Mouse (Mus musculus): ENCODE data around the gene Fam189a1. TPM values are rescaled to one million over a fixed set of nuclear protein-coding genes. Genes with fewer than 3 reads are reported as not detected.
A peak's percentile ranks its signal among the peaks of the same experiment; 100 is the strongest.

The Fam189a1 gene
- polyA plus RNA-seq, 1 experiment from 2014 or later, result 13.1 TPM

GRCm38 (mm10) chr7:65153846-65154245 is 2.5 kb downstream of the Fam189a1 start:
- no peak overlapping the region for H3K4me3 ChIP-seq (ENCODE audit: low read depth, low read length)
- no peak overlapping the region for H3K9ac ChIP-seq (replicated peaks; ENCODE audit: low read depth, low read length)
- H3K27ac ChIP-seq (ENCODE audit: low read depth, low read length), result no peak overlapping the region
- no peak for ATAC-seq (ENCODE audit: low read depth)
- H3K9me3 ChIP-seq (ENCODE audit: control insufficient read depth, low read length), result no peaks in the 10 kb centered on the region
- H3K4me2 ChIP-seq (ENCODE audit: low read depth, low read length), result no peak overlapping the region
- no peaks in the 10 kb centered on the region; the same call in 1 of the 2 replicates for H3K4me1 ChIP-seq (ENCODE audit: control insufficient read depth, insufficient read depth, low read length)
- H3K36me3 ChIP-seq (ENCODE audit: control insufficient read depth, insufficient read depth, low read length), result no peaks in the 10 kb centered on the region
- 75% methylated on average over 7 of the region's 7 CpGs for WGBS
- no peaks in the 10 kb centered on the region for H3K27me3 ChIP-seq (ENCODE audit: control insufficient read depth, insufficient read depth, low read length)

GRCm38 (mm10) chr7:65151526-65151925 is 4.8 kb downstream of the Fam189a1 start:
- no peaks in the 10 kb centered on the region for H3K36me3 ChIP-seq (ENCODE audit: control insufficient read depth, insufficient read depth, low read length)
- WGBS, result 97% methylated on average over 7 of the region's 7 CpGs
- ATAC-seq (ENCODE audit: low read depth), result no peak
- no peak overlapping the region for H3K4me2 ChIP-seq (ENCODE audit: low read depth, low read length)
- H3K4me1 ChIP-seq (ENCODE audit: control insufficient read depth, insufficient read depth, low read length), result no peaks in the 10 kb centered on the region
- no peaks in the 10 kb centered on the region for H3K27me3 ChIP-seq (ENCODE audit: control insufficient read depth, insufficient read depth, low read length)
- no peak overlapping the region for H3K4me3 ChIP-seq (ENCODE audit: low read depth, low read length)
- no peaks in the 10 kb centered on the region for H3K9me3 ChIP-seq (ENCODE audit: control insufficient read depth, low read length)
- no peak overlapping the region for H3K9ac ChIP-seq (replicated peaks; ENCODE audit: low read depth, low read length)
- H3K27ac ChIP-seq (ENCODE audit: low read depth, low read length), result no peak overlapping the region

- no peak overlapping the region for H3K27ac ChIP-seq (ENCODE audit: low read depth, low read length)
- H3K9me3 ChIP-seq (ENCODE audit: control insufficient read depth, low read length), result no peaks in the 10 kb centered on the region
- no peak overlapping the region for H3K9ac ChIP-seq (replicated peaks; ENCODE audit: low read depth, low read length)
- no peaks in the 10 kb centered on the region for H3K36me3 ChIP-seq (ENCODE audit: control insufficient read depth, insufficient read depth, low read length)
- no peak overlapping the region for H3K4me3 ChIP-seq (ENCODE audit: low read depth, low read length)
- H3K27me3 ChIP-seq (ENCODE audit: control insufficient read depth, insufficient read depth, low read length), result no peaks in the 10 kb centered on the region
- no peaks in the 10 kb centered on the region for H3K4me1 ChIP-seq (ENCODE audit: control insufficient read depth, insufficient read depth, low read length)
- WGBS, result 93% methylated on average over 9 of the region's 9 CpGs
- H3K4me2 ChIP-seq (ENCODE audit: low read depth, low read length), result no peak overlapping the region
- no peak for ATAC-seq (ENCODE audit: low read depth)
Measured at GRCm38 (mm10) chr7:65149040-65149439, 7.3 kb downstream of the Fam189a1 start.

- no peak overlapping the region for H3K9ac ChIP-seq (replicated peaks; ENCODE audit: low read depth, low read length)
- H3K4me1 ChIP-seq (ENCODE audit: control insufficient read depth, insufficient read depth, low read length), result no peaks in the 10 kb centered on the region
- no peak for ATAC-seq (ENCODE audit: low read depth)
- H3K4me3 ChIP-seq (ENCODE audit: low read depth, low read length), result no peak overlapping the region
- no peak overlapping the region for H3K27ac ChIP-seq (ENCODE audit: low read depth, low read length)
- WGBS, result 49% methylated on average over 6 of the region's 6 CpGs
- H3K36me3 ChIP-seq (ENCODE audit: control insufficient read depth, insufficient read depth, low read length), result no peaks in the 10 kb centered on the region
- no peaks in the 10 kb centered on the region for H3K9me3 ChIP-seq (ENCODE audit: control insufficient read depth, low read length)
- H3K4me2 ChIP-seq (ENCODE audit: low read depth, low read length), result no peak overlapping the region
- no peaks in the 10 kb centered on the region for H3K27me3 ChIP-seq (ENCODE audit: control insufficient read depth, insufficient read depth, low read length)
Measured at GRCm38 (mm10) chr7:65144881-65145280, 11.5 kb downstream of the Fam189a1 start.

GRCm38 (mm10) chr7:65141907-65142698 is 14.3 kb downstream of the Fam189a1 start:
- ATAC-seq (ENCODE audit: low read depth), result peak; percentile 69; the same call in 1 of the 2 replicates
- WGBS, result 60% methylated on average over 6 of the region's 6 CpGs

GRCm38 (mm10) chr7:65140832-65141231 is 15.5 kb downstream of the Fam189a1 start:
- H3K4me2 ChIP-seq (ENCODE audit: low read depth, low read length), result no peak overlapping the region
- no peaks in the 10 kb centered on the region for H3K27me3 ChIP-seq (ENCODE audit: control insufficient read depth, insufficient read depth, low read length)
- no peak for ATAC-seq (ENCODE audit: low read depth)
- H3K4me1 ChIP-seq (ENCODE audit: control insufficient read depth, insufficient read depth, low read length), result no peaks in the 10 kb centered on the region
- H3K9ac ChIP-seq (replicated peaks; ENCODE audit: low read depth, low read length), result no peak overlapping the region
- no peaks in the 10 kb centered on the region for H3K9me3 ChIP-seq (ENCODE audit: control insufficient read depth, low read length)
- H3K36me3 ChIP-seq (ENCODE audit: control insufficient read depth, insufficient read depth, low read length), result no peaks in the 10 kb centered on the region
- WGBS, result 91% methylated on average over 5 of the region's 5 CpGs
- H3K27ac ChIP-seq (ENCODE audit: low read depth, low read length), result no peak overlapping the region
- no peak overlapping the region for H3K4me3 ChIP-seq (ENCODE audit: low read depth, low read length)

More at GRCm38 (mm10) chr7:65141907-65142698, 14.3 kb downstream of the Fam189a1 start:
- no peak overlapping the region for H3K9ac ChIP-seq (replicated peaks; ENCODE audit: low read depth, low read length)
- no peaks in the 10 kb centered on the region for H3K36me3 ChIP-seq (ENCODE audit: control insufficient read depth, insufficient read depth, low read length)
- no peak overlapping the region for H3K4me3 ChIP-seq (ENCODE audit: low read depth, low read length)
- H3K4me1 ChIP-seq (ENCODE audit: control insufficient read depth, insufficient read depth, low read length), result no peaks in the 10 kb centered on the region
- no peak overlapping the region for H3K27ac ChIP-seq (ENCODE audit: low read depth, low read length)
- no peak overlapping the region for H3K4me2 ChIP-seq (ENCODE audit: low read depth, low read length)
- H3K27me3 ChIP-seq (ENCODE audit: control insufficient read depth, insufficient read depth, low read length), result no peaks in the 10 kb centered on the region
- no peaks in the 10 kb centered on the region for H3K9me3 ChIP-seq (ENCODE audit: control insufficient read depth, low read length)

GRCm38 (mm10) chr7:65140099-65140498 is 16.3 kb downstream of the Fam189a1 start:
- Histone ChIP-seq H3K9me3 (ENCODE audit: control insufficient read depth, low read length) (no peaks in the 10 kb centered on the region), H3K4me3 (ENCODE audit: low read depth, low read length) (no peak overlapping the region), H3K27ac (ENCODE audit: low read depth, low read length) (no peak overlapping the region), H3K4me2 (ENCODE audit: low read depth, low read length) (no peak overlapping the region), H3K36me3 (ENCODE audit: control insufficient read depth, insufficient read depth, low read length) (no peaks in the 10 kb centered on the region), H3K27me3 (ENCODE audit: control insufficient read depth, insufficient read depth, low read length) (no peaks in the 10 kb centered on the region), H3K4me1 (ENCODE audit: control insufficient read depth, insufficient read depth, low read length) (no peaks in the 10 kb centered on the region), H3K9ac (replicated peaks; ENCODE audit: low read depth, low read length) (no peak overlapping the region)
- 78% methylated on average over 5 of the region's 5 CpGs for WGBS
- ATAC-seq (ENCODE audit: low read depth), result no peak

- no peak overlapping the region for H3K4me3 ChIP-seq (ENCODE audit: low read depth, low read length)
- H3K9me3 ChIP-seq (ENCODE audit: control insufficient read depth, low read length), result no peaks in the 10 kb centered on the region
- 89% methylated on average over 3 of the region's 3 CpGs for WGBS
- no peak for ATAC-seq (ENCODE audit: low read depth)
- no peaks in the 10 kb centered on the region for H3K36me3 ChIP-seq (ENCODE audit: control insufficient read depth, insufficient read depth, low read length)
- no peaks in the 10 kb centered on the region for H3K27me3 ChIP-seq (ENCODE audit: control insufficient read depth, insufficient read depth, low read length)
- H3K4me1 ChIP-seq (ENCODE audit: control insufficient read depth, insufficient read depth, low read length), result no peaks in the 10 kb centered on the region
- no peak overlapping the region for H3K9ac ChIP-seq (replicated peaks; ENCODE audit: low read depth, low read length)
- no peak overlapping the region for H3K27ac ChIP-seq (ENCODE audit: low read depth, low read length)
- no peak overlapping the region for H3K4me2 ChIP-seq (ENCODE audit: low read depth, low read length)
Measured at GRCm38 (mm10) chr7:65123766-65124165, 32.6 kb downstream of the Fam189a1 start.

GRCm38 (mm10) chr7:65116903-65117302 is 39.5 kb downstream of the Fam189a1 start:
- Histone ChIP-seq H3K9ac (replicated peaks; ENCODE audit: low read depth, low read length) (no peak overlapping the region), H3K27ac (ENCODE audit: low read depth, low read length) (no peak overlapping the region), H3K4me1 (ENCODE audit: control insufficient read depth, insufficient read depth, low read length) (no peaks in the 10 kb centered on the region), H3K4me2 (ENCODE audit: low read depth, low read length) (no peak overlapping the region), H3K36me3 (ENCODE audit: control insufficient read depth, insufficient read depth, low read length) (no peaks in the 10 kb centered on the region), H3K4me3 (ENCODE audit: low read depth, low read length) (no peak overlapping the region), H3K27me3 (ENCODE audit: control insufficient read depth, insufficient read depth, low read length) (no peaks in the 10 kb centered on the region), H3K9me3 (ENCODE audit: control insufficient read depth, low read length) (no peaks in the 10 kb centered on the region)
- no peak for ATAC-seq (ENCODE audit: low read depth)
- WGBS, result 93% methylated on average over 7 of the region's 7 CpGs
